Mouse (Mus musculus): ENCODE measurements at regions not wholly inside any gene's neighbourhood (a gene's known extent, or its start where the extent isn't known, plus 50 kb on each side); places are given as distances from the start of the nearest gene placed in this dataset.

DNA sequence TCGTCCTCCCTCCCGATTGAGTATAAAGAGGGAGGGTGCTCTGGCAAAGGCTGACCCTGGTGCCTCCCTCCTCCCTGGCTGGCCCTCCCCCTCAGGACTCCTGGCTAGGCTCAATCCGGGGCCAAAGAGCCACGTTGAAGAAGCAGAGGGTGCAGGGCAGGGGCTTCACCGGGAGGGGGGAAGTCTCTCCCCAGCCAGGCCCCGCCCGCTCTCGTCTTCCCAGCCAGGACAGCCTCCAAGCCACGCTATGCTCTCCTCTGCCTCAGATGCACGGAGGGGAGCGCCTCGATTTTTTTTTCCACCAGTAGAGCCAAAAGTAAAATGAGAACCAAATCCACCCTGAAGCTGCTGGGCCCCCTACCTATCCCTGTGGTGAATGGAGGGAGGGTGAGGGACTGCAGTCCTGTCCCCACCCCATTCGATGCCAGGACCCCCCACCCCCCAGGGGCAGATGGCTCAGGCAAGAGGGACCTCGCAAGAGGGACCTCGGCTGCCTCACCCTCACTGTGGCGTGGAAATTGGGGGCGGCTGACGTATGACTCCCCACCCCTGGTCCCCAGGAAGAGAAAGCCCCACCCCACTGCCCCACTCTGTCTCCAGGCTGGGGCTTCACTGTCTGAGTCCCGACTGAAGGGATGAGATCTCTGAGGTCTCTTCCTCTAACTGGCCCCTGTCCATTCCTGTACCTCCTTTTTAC, 53.2 kb upstream of the Col1a1 start:
- no peak for ATAC-seq (replicated peaks; ENCODE audit: low FRiP score)
- H3K36me3 ChIP-seq (ENCODE audit: control insufficient read depth, insufficient read depth, low read length) = no peaks in the 10 kb centered on the region
- H3K9ac ChIP-seq (ENCODE audit: low read depth, low read length) = no peak overlapping the region
- H3K4me1 ChIP-seq (replicated peaks; ENCODE audit: control insufficient read depth, insufficient read depth, low read length) = 0 out of 2 replicates have a peak, but pooled peaks cover 2% of the 10 kb centered on the region
- H3K4me2 ChIP-seq = peak overlapping the region; percentile 29
- peak overlapping the region; percentile 39; the same call in 1 of the 2 replicates for H3K27ac ChIP-seq (ENCODE audit: low read depth, low read length)
- H3K27me3 ChIP-seq (replicated peaks; ENCODE audit: control insufficient read depth, insufficient read depth, low read length) = peaks cover 50% of the 10 kb centered on the region
- no peaks in the 10 kb centered on the region for H3K9me3 ChIP-seq (ENCODE audit: control insufficient read depth, low read length)
- no peak overlapping the region for H3K4me3 ChIP-seq (ENCODE audit: low read depth, low read length)
- WGBS = 5% methylated on average over 19 of the region's 19 CpGs
- DNase-seq (ENCODE audit: low spot score) = no peak

- no peak overlapping the region for H3K9ac ChIP-seq (ENCODE audit: low read depth, low read length)
- 13% methylated on average over 9 of the region's 9 CpGs for WGBS
- no peaks in the 10 kb centered on the region for H3K36me3 ChIP-seq (ENCODE audit: control insufficient read depth, insufficient read depth, low read length)
- H3K4me1 ChIP-seq (replicated peaks; ENCODE audit: control insufficient read depth, insufficient read depth, low read length) = 0 out of 2 replicates have a peak, but pooled peaks cover 2% of the 10 kb centered on the region
- peak overlapping the region; percentile 59; the same call in 1 of the 2 replicates for H3K27ac ChIP-seq (ENCODE audit: low read depth, low read length)
- H3K9me3 ChIP-seq (ENCODE audit: control insufficient read depth, low read length) = no peaks in the 10 kb centered on the region
- peaks cover 50% of the 10 kb centered on the region for H3K27me3 ChIP-seq (replicated peaks; ENCODE audit: control insufficient read depth, insufficient read depth, low read length)
- H3K4me2 ChIP-seq = no peak overlapping the region
- H3K4me3 ChIP-seq (ENCODE audit: low read depth, low read length) = no peak overlapping the region
- no peak for DNase-seq (ENCODE audit: low spot score)
- ATAC-seq (replicated peaks; ENCODE audit: low FRiP score) = 0 out of 2 replicates have a peak, but pooled peaks have one; percentile 18
These were observed 53.9 kb upstream of the Col1a1 start for GRCm38 (mm10) chr11:94881982-94882686.

- Histone ChIP-seq H3K9me3 (ENCODE audit: control insufficient read depth, low read length) (no peaks in the 10 kb centered on the region), H3K4me2 (0 out of 2 replicates have a peak overlapping the region, but pooled peaks have one; percentile 10), H3K36me3 (ENCODE audit: control insufficient read depth, insufficient read depth, low read length) (no peaks in the 10 kb centered on the region), H3K9ac (ENCODE audit: low read depth, low read length) (no peak overlapping the region), H3K27ac (ENCODE audit: low read depth, low read length) (peak overlapping the region; percentile 59), H3K27me3 (replicated peaks; ENCODE audit: control insufficient read depth, insufficient read depth, low read length) (peaks cover 50% of the 10 kb centered on the region), H3K4me1 (replicated peaks; ENCODE audit: control insufficient read depth, insufficient read depth, low read length) (0 out of 2 replicates have a peak, but pooled peaks cover 2% of the 10 kb centered on the region), H3K4me3 (ENCODE audit: low read depth, low read length) (peak overlapping the region; percentile 12; the same call in 1 of the 2 replicates)
- WGBS = 7% methylated on average over 27 of the region's 27 CpGs
- ATAC-seq (replicated peaks; ENCODE audit: low FRiP score) (no peak), DNase-seq (ENCODE audit: low spot score) (no peak)
These were observed 54.9 kb upstream of the Col1a1 start for GRCm38 (mm10) chr11:94880896-94881840.

DNA sequence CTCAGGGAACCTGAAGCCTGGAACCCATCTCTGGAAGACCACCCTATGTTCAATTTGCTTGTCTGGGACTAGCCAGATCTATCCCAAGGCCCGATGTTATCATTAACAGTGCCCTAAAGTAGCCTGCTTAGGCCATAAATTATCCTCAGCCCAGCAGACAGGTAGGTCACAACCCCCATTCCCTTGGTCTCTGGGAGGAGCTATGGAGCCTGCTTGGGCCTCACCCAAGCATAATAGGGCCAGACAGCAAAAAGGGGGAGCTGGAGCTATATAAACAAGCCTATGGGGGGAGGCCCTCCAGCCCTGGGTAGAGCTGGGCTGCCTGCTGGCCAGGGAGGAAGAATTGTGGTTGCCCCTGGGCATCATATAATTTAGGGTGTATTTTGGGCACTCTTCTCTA, 59.3 kb upstream of the Col1a1 start:
- Histone ChIP-seq H3K27me3 (replicated peaks; ENCODE audit: control insufficient read depth, insufficient read depth, low read length) (peaks cover 47% of the 10 kb centered on the region), H3K4me3 (ENCODE audit: low read depth, low read length) (no peak overlapping the region), H3K4me2 (no peak overlapping the region), H3K36me3 (ENCODE audit: control insufficient read depth, insufficient read depth, low read length) (no peaks in the 10 kb centered on the region), H3K4me1 (replicated peaks; ENCODE audit: control insufficient read depth, insufficient read depth, low read length) (0 out of 2 replicates have a peak, but pooled peaks cover 5% of the 10 kb centered on the region), H3K27ac (ENCODE audit: low read depth, low read length) (no peak overlapping the region), H3K9me3 (ENCODE audit: control insufficient read depth, low read length) (no peaks in the 10 kb centered on the region), H3K9ac (ENCODE audit: low read depth, low read length) (no peak overlapping the region)
- WGBS = 53% methylated on average over 1 of the region's 1 CpGs
- no peak for DNase-seq (ENCODE audit: low spot score)
- no peak for ATAC-seq (replicated peaks; ENCODE audit: low FRiP score)

DNA sequence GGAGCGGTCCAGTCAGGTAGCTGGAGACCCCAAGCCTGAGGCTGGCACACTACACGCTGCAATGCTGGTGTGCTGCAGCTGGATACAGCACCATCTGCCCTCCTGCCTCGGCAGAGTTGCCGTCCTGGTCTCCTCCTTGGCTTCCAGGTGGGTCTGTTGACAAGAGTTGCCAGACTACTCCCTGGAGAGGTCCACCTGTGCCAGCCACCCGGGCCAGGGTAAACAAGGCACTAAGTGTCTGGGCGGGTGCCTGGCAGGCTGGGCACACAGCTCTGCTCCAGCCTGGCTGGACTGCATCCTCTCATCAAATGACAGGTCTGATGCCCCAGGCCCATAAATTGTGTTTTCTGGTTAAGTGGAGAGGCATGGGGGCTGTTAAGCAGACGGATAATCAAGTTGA, 61.0 kb upstream of the Col1a1 start:
- H3K4me3 ChIP-seq (ENCODE audit: low read depth, low read length) = no peak overlapping the region
- H3K4me1 ChIP-seq (replicated peaks; ENCODE audit: control insufficient read depth, insufficient read depth, low read length) = 0 out of 2 replicates have a peak, but pooled peaks cover 3% of the 10 kb centered on the region
- no peak overlapping the region for H3K9ac ChIP-seq (ENCODE audit: low read depth, low read length)
- H3K27me3 ChIP-seq (replicated peaks; ENCODE audit: control insufficient read depth, insufficient read depth, low read length) = peaks cover 37% of the 10 kb centered on the region
- WGBS = 54% methylated on average over 7 of the region's 7 CpGs
- DNase-seq (ENCODE audit: low spot score) (no peak), ATAC-seq (replicated peaks; ENCODE audit: low FRiP score) (no peak)
- H3K27ac ChIP-seq (ENCODE audit: low read depth, low read length) = no peak overlapping the region
- H3K36me3 ChIP-seq (ENCODE audit: control insufficient read depth, insufficient read depth, low read length) = no peaks in the 10 kb centered on the region
- H3K4me2 ChIP-seq = no peak overlapping the region
- no peaks in the 10 kb centered on the region for H3K9me3 ChIP-seq (ENCODE audit: control insufficient read depth, low read length)

- Histone ChIP-seq H3K27ac (ENCODE audit: low read depth, low read length) (no peak overlapping the region), H3K9me3 (ENCODE audit: control insufficient read depth, low read length) (no peaks in the 10 kb centered on the region), H3K4me1 (replicated peaks; ENCODE audit: control insufficient read depth, insufficient read depth, low read length) (0 out of 2 replicates have a peak, but pooled peaks cover 3% of the 10 kb centered on the region), H3K27me3 (replicated peaks; ENCODE audit: control insufficient read depth, insufficient read depth, low read length) (peaks cover 35% of the 10 kb centered on the region), H3K4me3 (ENCODE audit: low read depth, low read length) (no peak overlapping the region), H3K4me2 (no peak overlapping the region), H3K9ac (ENCODE audit: low read depth, low read length) (no peak overlapping the region), H3K36me3 (ENCODE audit: control insufficient read depth, insufficient read depth, low read length) (no peaks in the 10 kb centered on the region)
- ATAC-seq (replicated peaks; ENCODE audit: low FRiP score) (no peak), DNase-seq (ENCODE audit: low spot score) (no peak)
- 2% methylated on average over 7 of the region's 7 CpGs for WGBS
These were observed 61.9 kb upstream of the Col1a1 start for GRCm38 (mm10) chr11:94874155-94874561.

DNA sequence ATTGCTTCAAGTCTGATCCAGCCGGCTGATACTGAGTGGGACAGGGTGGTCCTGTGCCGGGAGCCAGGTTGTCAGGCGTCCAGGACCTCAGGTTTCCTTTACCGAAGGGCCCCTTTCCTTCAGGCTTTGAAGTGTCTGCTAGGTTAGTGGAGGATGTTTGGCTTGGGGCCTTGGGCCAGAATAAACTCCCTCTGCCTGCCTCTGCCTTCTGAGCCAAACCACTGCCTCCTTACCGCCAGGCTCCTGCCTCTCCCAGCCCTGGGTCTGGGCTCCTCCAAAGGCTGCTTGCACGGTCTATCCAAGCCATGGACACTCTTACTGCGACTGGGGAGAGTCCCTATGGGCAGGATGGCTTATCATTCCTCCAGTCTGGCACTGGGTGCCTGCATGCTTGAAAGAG, 62.3 kb upstream of the Col1a1 start:
- DNase-seq (ENCODE audit: low spot score) = no peak
- no peak for ATAC-seq (replicated peaks; ENCODE audit: low FRiP score)
- H3K36me3 ChIP-seq (ENCODE audit: control insufficient read depth, insufficient read depth, low read length) = no peaks in the 10 kb centered on the region
- 0 out of 2 replicates have a peak, but pooled peaks cover 3% of the 10 kb centered on the region for H3K4me1 ChIP-seq (replicated peaks; ENCODE audit: control insufficient read depth, insufficient read depth, low read length)
- peaks cover 34% of the 10 kb centered on the region for H3K27me3 ChIP-seq (replicated peaks; ENCODE audit: control insufficient read depth, insufficient read depth, low read length)
- H3K9me3 ChIP-seq (ENCODE audit: control insufficient read depth, low read length) = no peaks in the 10 kb centered on the region
- 0 out of 2 replicates have a peak overlapping the region, but pooled peaks have one; percentile 9 for H3K9ac ChIP-seq (ENCODE audit: low read depth, low read length)
- WGBS = 6% methylated on average over 7 of the region's 7 CpGs
- H3K4me2 ChIP-seq = peak overlapping the region; percentile 53; the same call in 1 of the 2 replicates
- H3K4me3 ChIP-seq (ENCODE audit: low read depth, low read length) = no peak overlapping the region
- no peak overlapping the region for H3K27ac ChIP-seq (ENCODE audit: low read depth, low read length)

DNA sequence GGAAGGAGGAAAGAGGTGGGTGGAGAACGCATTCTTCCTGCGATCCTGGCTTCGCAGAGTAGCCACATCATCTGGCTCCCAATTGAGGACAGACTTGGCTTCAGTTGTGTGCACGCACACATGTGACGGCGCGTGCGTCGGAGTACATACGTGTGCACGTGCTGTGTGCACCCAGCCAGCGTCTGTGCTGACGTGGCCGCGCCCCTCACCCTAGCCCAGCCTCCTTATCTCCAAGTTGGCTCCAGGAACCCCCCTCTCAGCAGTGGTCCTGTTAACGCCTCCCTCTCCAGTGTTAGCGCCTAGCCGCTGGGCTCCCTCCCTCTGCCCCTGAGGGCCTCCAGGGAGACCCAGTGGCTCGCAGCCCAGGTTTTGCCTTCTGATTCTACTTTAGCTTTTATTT, 63.1 kb upstream of the Col1a1 start:
- DNase-seq (ENCODE audit: low spot score) = no peak
- Histone ChIP-seq H3K4me2 (peak overlapping the region; percentile 53), H3K9ac (ENCODE audit: low read depth, low read length) (no peak overlapping the region), H3K27me3 (replicated peaks; ENCODE audit: control insufficient read depth, insufficient read depth, low read length) (peaks cover 34% of the 10 kb centered on the region), H3K4me1 (replicated peaks; ENCODE audit: control insufficient read depth, insufficient read depth, low read length) (0 out of 2 replicates have a peak, but pooled peaks cover 3% of the 10 kb centered on the region), H3K4me3 (ENCODE audit: low read depth, low read length) (no peak overlapping the region), H3K9me3 (ENCODE audit: control insufficient read depth, low read length) (no peaks in the 10 kb centered on the region), H3K36me3 (ENCODE audit: control insufficient read depth, insufficient read depth, low read length) (no peaks in the 10 kb centered on the region), H3K27ac (ENCODE audit: low read depth, low read length) (peak overlapping the region; percentile 13; the same call in 1 of the 2 replicates)
- ATAC-seq (replicated peaks; ENCODE audit: low FRiP score) = no peak
- WGBS = 2% methylated on average over 19 of the region's 19 CpGs
